Mouse (Mus musculus) liver, adult 2 months (tissue): Measurements from ENCODE around the gene Tatdn2.

Experiments used
- CTCF ChIP-seq: fragments of 200-500 bp; IDR thresholded peaks from 2 replicates; pipeline ENCODE4 v1.5.1; 2011; ENCODE audit warnings: low read depth, low read length, control low read depth
- POLR2A ChIP-seq: fragments of 200-500 bp; IDR thresholded peaks from 2 replicates; pipeline ENCODE4 v1.6.1; 2011; ENCODE audit warnings: low read length, control low read depth; ENCODE audit not compliant: insufficient read depth; ENCODE audit errors: extremely low read depth

DNA sequence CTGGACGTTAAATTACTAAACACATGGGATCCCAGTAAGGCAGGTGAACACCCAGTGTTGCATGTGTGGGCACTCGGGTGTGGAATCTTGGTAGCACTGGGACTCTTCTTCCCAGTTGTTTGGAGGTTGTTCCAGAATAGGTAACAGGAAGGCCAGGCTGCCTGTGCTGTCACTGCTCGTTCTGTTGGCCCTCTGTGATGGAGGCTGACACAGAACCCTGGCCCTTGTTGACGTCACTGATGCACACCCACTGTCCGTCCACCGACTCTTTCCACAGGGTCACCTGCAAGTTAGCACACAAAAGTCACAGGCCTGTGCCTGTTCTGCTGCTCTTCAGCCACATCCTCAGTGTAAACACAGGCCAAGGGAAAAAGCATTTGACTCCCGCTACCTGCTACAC is 31.3 kb downstream of the Tatdn2 start:
- TF ChIP-seq POLR2A (no peak), CTCF (no peak)
